Mouse (Mus musculus) C2C12 (cell line): Measurements from ENCODE around the gene Prrx2. TPM values are rescaled to one million over a fixed set of nuclear protein-coding genes. Genes with fewer than 3 reads are reported as not detected.

ENCODE experiments used
- H3K27me3 ChIP-seq: one replicate; pipeline ENCODE4 v1.6.1; 2011; ENCODE audit not compliant: control insufficient read depth, insufficient read depth, insufficient read length
- H3K36me3 ChIP-seq: one replicate; pipeline ENCODE4 v1.6.1; 2011; ENCODE audit not compliant: control insufficient read depth, insufficient read depth
- H3K4me3 ChIP-seq: one replicate; pipeline ENCODE4 v1.5.1; 2011; ENCODE audit warnings: mild to moderate bottlenecking, control low read depth; ENCODE audit not compliant: poor library complexity, insufficient read depth, severe bottlenecking
- H3K79me2 ChIP-seq: one replicate; pipeline ENCODE4 v1.6.1; 2011; ENCODE audit not compliant: control insufficient read depth, insufficient read depth
- H3K79me3 ChIP-seq: one replicate; pipeline ENCODE4 v1.6.1; 2011; ENCODE audit warnings: low read depth, control low read depth
- H3ac ChIP-seq: one replicate; pipeline ENCODE3; 2011; ENCODE audit warnings: low read depth; ENCODE audit not compliant: control insufficient read depth, insufficient read length
- CEBPB ChIP-seq: IDR thresholded peaks from one replicate; pipeline ENCODE4 v1.6.1; 2011; ENCODE audit warnings: low read depth, mild to moderate bottlenecking, control low read depth, moderate library complexity
- CTCF ChIP-seq: IDR thresholded peaks from one replicate; pipeline ENCODE4 v1.5.1; 2011; ENCODE audit not compliant: control insufficient read depth, insufficient read depth, insufficient read length
- FOSL1 ChIP-seq: IDR thresholded peaks from one replicate; pipeline ENCODE4 v1.8.0; 2011; ENCODE audit warnings: mild to moderate bottlenecking, low read length; ENCODE audit not compliant: poor library complexity, insufficient read depth, severe bottlenecking
- MAX ChIP-seq: IDR thresholded peaks from one replicate; pipeline ENCODE4 v1.6.1; 2011; ENCODE audit warnings: mild to moderate bottlenecking, control low read depth
- MYOD1 ChIP-seq: IDR thresholded peaks from one replicate; pipeline ENCODE4 v1.6.1; 2011; ENCODE audit warnings: low read depth; ENCODE audit not compliant: control insufficient read depth, insufficient read length
- MYOG ChIP-seq: IDR thresholded peaks from one replicate; pipeline ENCODE4 v1.6.1; 2011; ENCODE audit not compliant: control insufficient read depth, insufficient read length; ENCODE audit errors: extremely low read depth
- USF1 ChIP-seq: IDR thresholded peaks from one replicate; pipeline ENCODE4 v1.6.1; 2011; ENCODE audit warnings: low read depth, mild to moderate bottlenecking, control low read depth, moderate library complexity
- polyA plus RNA-seq: library from polyadenylated mRNA; unstranded; fragments of >200 nt; fragmentation: generic; extraction: Trizol; gene quantifications from one replicate; pipeline ENCODE4 v1.2.1, GENCODE M21; 2012; ENCODE audit warnings: missing spikeins

The Prrx2 gene
- polyA plus RNA-seq, 1 experiment, result 191 TPM

GRCm38 (mm10) chr2:30879481-30879880 lies 44.7 kb downstream of the Prrx2 start:
- Histone ChIP-seq H3K79me2 (peaks cover 17% of the 10 kb centered on the region), H3K79me3 (peaks cover 8% of the 10 kb centered on the region), H3ac (no peak overlapping the region), H3K36me3 (peaks cover 41% of the 10 kb centered on the region), H3K4me3 (no peak overlapping the region), H3K27me3 (no peaks in the 10 kb centered on the region)
- TF ChIP-seq CTCF (no peak), CEBPB (no peak), MYOG (no peak), FOSL1 (no peak)

GRCm38 (mm10) chr2:30881215-30881614 lies 46.4 kb downstream of the Prrx2 start:
- Histone ChIP-seq H3K4me3 (no peak overlapping the region), H3K36me3 (peaks cover 45% of the 10 kb centered on the region)
- TF ChIP-seq USF1, result no peak
- no peak for TF ChIP-seq FOSL1
- TF ChIP-seq MYOG, result no peak
- TF ChIP-seq MAX, result no peak
- TF ChIP-seq CTCF, result no peak
- TF ChIP-seq MYOD1, result no peak
- no peak for TF ChIP-seq CEBPB

GRCm38 (mm10) chr2:30884852-30885373 lies 50.1 kb downstream of the Prrx2 start:
- H3K4me3 ChIP-seq, result no peak overlapping the region
- H3K36me3 ChIP-seq, result peaks cover 32% of the 10 kb centered on the region
- H3K79me3 ChIP-seq, result no peaks in the 10 kb centered on the region
- H3K27me3 ChIP-seq, result no peaks in the 10 kb centered on the region
- TF ChIP-seq CEBPB (no peak), MAX (no peak), MYOD1 (no peak), CTCF (no peak), USF1 (no peak), FOSL1 (no peak), MYOG (no peak)
- H3K79me2 ChIP-seq, result no peaks in the 10 kb centered on the region
- H3ac ChIP-seq, result no peak overlapping the region

More at GRCm38 (mm10) chr2:30881215-30881614, 46.4 kb downstream of the Prrx2 start:
- Histone ChIP-seq H3K79me3 (peaks cover 2% of the 10 kb centered on the region), H3K27me3 (no peaks in the 10 kb centered on the region), H3K79me2 (peaks cover 10% of the 10 kb centered on the region), H3ac (no peak overlapping the region)

DNA sequence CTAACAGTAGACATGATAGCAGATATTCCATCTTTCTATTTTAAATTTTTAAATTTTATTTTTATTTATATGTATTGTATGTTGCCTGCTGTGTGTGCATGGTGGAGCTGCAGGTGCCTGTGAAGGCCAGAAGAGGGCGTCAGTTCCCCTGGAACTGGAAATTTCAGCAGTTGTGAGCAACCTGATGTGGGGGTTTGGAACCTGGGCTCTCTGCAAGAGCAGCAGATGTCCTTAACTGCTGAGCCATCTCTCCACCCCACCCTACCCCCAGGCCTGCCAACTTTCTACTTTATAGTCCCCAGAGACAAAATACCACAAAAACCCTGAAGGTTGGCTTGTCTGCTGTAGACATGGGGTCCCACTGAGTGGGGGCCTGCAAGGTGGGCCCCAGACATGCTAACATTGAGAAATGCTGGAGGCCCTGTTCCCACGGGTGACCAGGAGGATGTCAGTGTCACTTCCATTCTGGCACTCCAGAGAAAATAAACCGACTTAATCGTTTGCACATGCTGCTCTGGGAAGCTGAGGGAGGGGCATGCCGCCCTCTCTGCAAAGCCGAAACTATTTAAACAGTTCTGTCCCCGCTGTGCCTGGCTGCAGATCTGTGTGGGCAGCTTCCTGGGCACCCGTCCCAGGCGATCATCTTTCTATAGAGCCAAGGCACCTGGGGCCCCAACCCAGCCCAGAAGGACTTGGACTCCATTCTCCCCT lies 50.8 kb downstream of the Prrx2 start:
- Histone ChIP-seq H3K79me3 (no peaks in the 10 kb centered on the region), H3ac (no peak overlapping the region), H3K79me2 (no peaks in the 10 kb centered on the region), H3K36me3 (peaks cover 27% of the 10 kb centered on the region), H3K4me3 (no peak overlapping the region), H3K27me3 (no peaks in the 10 kb centered on the region)
- TF ChIP-seq CEBPB (no peak), MYOD1 (no peak), MAX (peak; percentile 21), FOSL1 (no peak), USF1 (no peak), CTCF (no peak), MYOG (no peak)

DNA sequence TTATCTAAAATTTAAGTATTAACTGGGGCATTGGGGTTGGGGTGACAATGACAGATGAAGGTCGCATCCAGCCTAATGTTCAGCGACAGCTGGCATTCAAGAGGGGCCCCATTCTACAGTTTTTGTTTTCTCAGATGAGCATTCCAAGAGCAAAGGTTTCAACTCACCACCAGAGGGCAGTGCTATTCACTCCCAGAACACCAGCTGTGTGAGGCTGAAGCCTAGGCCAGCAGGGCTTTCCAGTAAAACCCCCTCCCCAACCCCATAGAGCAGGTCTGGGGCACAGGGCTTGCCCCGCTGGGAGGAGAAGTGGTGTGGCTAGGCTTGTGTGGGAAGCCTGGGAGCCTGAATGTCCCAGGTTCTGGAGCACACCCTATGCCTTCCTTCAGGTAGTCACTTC lies 56.2 kb downstream of the Prrx2 start:
- H3K79me2 ChIP-seq, result no peaks in the 10 kb centered on the region
- TF ChIP-seq CTCF (peak; percentile 27), CEBPB (no peak), FOSL1 (no peak), MYOD1 (no peak), USF1 (no peak)
- H3K36me3 ChIP-seq, result no peaks in the 10 kb centered on the region
- H3K4me3 ChIP-seq, result no peak overlapping the region
- no peaks in the 10 kb centered on the region for H3K27me3 ChIP-seq
- no peak overlapping the region for H3ac ChIP-seq
- no peaks in the 10 kb centered on the region for H3K79me3 ChIP-seq

DNA sequence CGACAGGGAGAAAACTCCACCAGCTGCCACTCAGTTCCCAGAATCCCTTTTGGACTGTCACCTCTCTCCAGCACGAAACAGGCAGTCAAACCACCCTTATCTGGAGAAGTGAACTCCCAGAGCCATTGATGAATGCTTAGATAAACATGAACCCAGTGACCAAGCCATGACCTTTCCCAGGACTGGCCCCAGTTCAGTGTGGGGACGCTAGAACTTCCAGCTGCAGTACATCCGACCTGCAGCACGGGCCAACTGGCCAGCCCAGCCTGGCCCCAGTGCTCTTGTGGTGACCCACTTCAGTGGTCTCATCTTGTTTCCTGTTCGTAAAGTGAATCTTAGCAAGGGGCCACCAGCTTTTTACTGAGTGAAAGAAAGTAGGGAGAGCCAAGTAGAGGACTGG lies 58.6 kb downstream of the Prrx2 start:
- Histone ChIP-seq H3K4me3 (no peak overlapping the region), H3K79me3 (no peaks in the 10 kb centered on the region), H3K79me2 (no peaks in the 10 kb centered on the region), H3K36me3 (no peaks in the 10 kb centered on the region), H3K27me3 (no peaks in the 10 kb centered on the region), H3ac (no peak overlapping the region)
- TF ChIP-seq CEBPB, result no peak
- TF ChIP-seq CTCF, result no peak
- TF ChIP-seq MAX, result no peak
- TF ChIP-seq USF1, result no peak
- TF ChIP-seq MYOG, result no peak
- TF ChIP-seq MYOD1, result no peak
- TF ChIP-seq FOSL1, result no peak
